Mouse (Mus musculus): ENCODE results near the gene Cphx3. TPM values are rescaled to one million over a fixed set of nuclear protein-coding genes. Genes with fewer than 3 reads are reported as not detected.
"Not testable (repeated sequence)": the region's sequence is repeated elsewhere in the genome, so short reads cannot be mapped to it uniquely, and the experiment has no call there.

Gene Cphx3
- total RNA-seq (2021) (not detected), polyA plus RNA-seq (2012; rRNA removed) (not detected in 2 replicates)
- long read RNA-seq, result 0 reads

GRCm38 (mm10) chr14:26081997-26082396 lies at the start of gene Cphx3:
Gene Cphx3 (plus strand): TSS chr14:26082297.
- not testable (repeated sequence) for DNase-seq

- DNase-seq, result not testable (repeated sequence)
Observed at GRCm38 (mm10) chr14:26034364-26034763, 47.7 kb upstream of the Cphx3 start.

- DNase-seq, result not testable (repeated sequence)
Observed at GRCm38 (mm10) chr14:26035439-26035838, 46.7 kb upstream of the Cphx3 start.

GRCm38 (mm10) chr14:26042611-26043010 lies 39.5 kb upstream of the Cphx3 start, which contains the start of gene Gm9780:
Gene Gm9780 (minus strand): TSS chr14:26042711.
- DNase-seq, result not testable (repeated sequence)

GRCm38 (mm10) chr14:26045007-26045406 lies 37.1 kb upstream of the Cphx3 start:
- DNase-seq, result not testable (repeated sequence)

GRCm38 (mm10) chr14:26047026-26047425 lies 35.1 kb upstream of the Cphx3 start:
- DNase-seq, result not testable (repeated sequence)

- DNase-seq, result not testable (repeated sequence)
Observed at GRCm38 (mm10) chr14:26048767-26049166, 33.3 kb upstream of the Cphx3 start.

GRCm38 (mm10) chr14:26058184-26058583 lies 23.9 kb upstream of the Cphx3 start:
- DNase-seq, result not testable (repeated sequence)

- not testable (repeated sequence) for DNase-seq
Observed at GRCm38 (mm10) chr14:26059362-26059761, 22.7 kb upstream of the Cphx3 start.

- not testable (repeated sequence) for DNase-seq
Observed at GRCm38 (mm10) chr14:26066574-26067324, 15.3 kb upstream of the Cphx3 start.

- not testable (repeated sequence) for DNase-seq
Observed at GRCm38 (mm10) chr14:26067325-26067633, 14.8 kb upstream of the Cphx3 start, which contains the start of gene Tmem254c. Gene Tmem254c (minus strand): TSS chr14:26067355.

GRCm38 (mm10) chr14:26076620-26077390 lies 5.3 kb upstream of the Cphx3 start:
- not testable (repeated sequence) for DNase-seq

GRCm38 (mm10) chr14:26081216-26081615 lies 881 bp upstream of the Cphx3 start, which contains the start of gene Cphx2:
Gene Cphx2 (plus strand): TSS chr14:26081516.
- DNase-seq, result not testable (repeated sequence)

GRCm38 (mm10) chr14:26097622-26098021 lies 15.5 kb downstream of the Cphx3 start:
- not testable (repeated sequence) for DNase-seq

GRCm38 (mm10) chr14:26118150-26118549 lies 36.1 kb downstream of the Cphx3 start, which contains the start of gene Duxbl2:
Gene Duxbl2 (plus strand): TSS chr14:26118349.
- not testable (repeated sequence) for DNase-seq

- not testable (repeated sequence) for DNase-seq
Observed at GRCm38 (mm10) chr14:26118550-26119000, 36.5 kb downstream of the Cphx3 start.

- DNase-seq, result not testable (repeated sequence)
Observed at GRCm38 (mm10) chr14:26119095-26119494, 37.0 kb downstream of the Cphx3 start.

GRCm38 (mm10) chr14:26147095-26147494 lies 65.0 kb downstream of the Cphx3 start:
- DNase-seq, result not testable (repeated sequence)

GRCm38 (mm10) chr14:26156032-26156431 lies 73.9 kb downstream of the Cphx3 start:
- not testable (repeated sequence) for DNase-seq

- not testable (repeated sequence) for DNase-seq
Observed at GRCm38 (mm10) chr14:26161156-26161555, 79.1 kb downstream of the Cphx3 start.

- DNase-seq, result not testable (repeated sequence)
Observed at GRCm38 (mm10) chr14:26162423-26162822, 80.3 kb downstream of the Cphx3 start.

- DNase-seq, result not testable (repeated sequence)
Observed at GRCm38 (mm10) chr14:26165266-26165665, 83.2 kb downstream of the Cphx3 start.

All from adrenal gland, adult 2 months (tissue).